Mouse (Mus musculus) cerebellum, adult 2 months (tissue): ENCODE results near the gene Wasf2. TPM values are rescaled to one million over a fixed set of nuclear protein-coding genes. Genes with fewer than 3 reads are reported as not detected.
"Not testable (repeated sequence)": the region's sequence is repeated elsewhere in the genome, so short reads cannot be mapped to it uniquely, and the experiment has no call there.

Experiments
- DNase-seq, 2 experiments: peaks; one replicate each; pipeline ENCODE4 v3.0.0; 2021
- H3K27ac ChIP-seq: fragments of 200-500 bp; 2 replicates; pipeline ENCODE4 v1.5.1; 2012; ENCODE audit warnings: low read length, control low read depth, inconsistent platforms; ENCODE audit not compliant: insufficient read depth
- H3K27me3 ChIP-seq: fragments of 200-500 bp; 2 replicates; pipeline ENCODE4 v1.6.1; 2012; ENCODE audit warnings: inconsistent platforms, mild to moderate bottlenecking, low read length, moderate library complexity; ENCODE audit not compliant: control insufficient read depth, insufficient read depth
- H3K4me1 ChIP-seq: fragments of 200-500 bp; 2 replicates; pipeline ENCODE4 v1.6.1; 2011; ENCODE audit warnings: low read length; ENCODE audit not compliant: control insufficient read depth, insufficient read depth
- H3K4me3 ChIP-seq: fragments of 200-500 bp; replicated peaks from 2 replicates; pipeline ENCODE3; 2011; ENCODE audit warnings: mild to moderate bottlenecking, low read depth, low read length, control low read depth; ENCODE audit not compliant: insufficient read depth
- CTCF ChIP-seq: fragments of 200-500 bp; IDR thresholded peaks from 2 replicates; pipeline ENCODE4 v1.5.1; 2011; ENCODE audit warnings: low read depth, mild to moderate bottlenecking, control low read depth, low read length, moderate library complexity, borderline replicate concordance; ENCODE audit not compliant: insufficient read depth
- POLR2A ChIP-seq: fragments of 200-500 bp; IDR thresholded peaks from 2 replicates; pipeline ENCODE4 v1.6.1; 2011; ENCODE audit warnings: low read length, control low read depth, borderline replicate concordance; ENCODE audit not compliant: insufficient read depth
- WGBS: fragments of 180-500 bp; shearing (Covaris S2); methylation state at CpG from one replicate; pipeline ENCODE4 v1.1.7; 2018; 5-methylcytosine and 5-hydroxymethylcytosine counted together
- polyA plus RNA-seq: library from polyadenylated mRNA; depleted of rRNA; stranded (reverse); fragments of >200 nt; gene quantifications from 2 replicates; pipeline ENCODE4 v1.2.3, GENCODE M21; 2012

Gene Wasf2
- polyA plus RNA-seq, 1 experiment, result 16.3 TPM

DNA sequence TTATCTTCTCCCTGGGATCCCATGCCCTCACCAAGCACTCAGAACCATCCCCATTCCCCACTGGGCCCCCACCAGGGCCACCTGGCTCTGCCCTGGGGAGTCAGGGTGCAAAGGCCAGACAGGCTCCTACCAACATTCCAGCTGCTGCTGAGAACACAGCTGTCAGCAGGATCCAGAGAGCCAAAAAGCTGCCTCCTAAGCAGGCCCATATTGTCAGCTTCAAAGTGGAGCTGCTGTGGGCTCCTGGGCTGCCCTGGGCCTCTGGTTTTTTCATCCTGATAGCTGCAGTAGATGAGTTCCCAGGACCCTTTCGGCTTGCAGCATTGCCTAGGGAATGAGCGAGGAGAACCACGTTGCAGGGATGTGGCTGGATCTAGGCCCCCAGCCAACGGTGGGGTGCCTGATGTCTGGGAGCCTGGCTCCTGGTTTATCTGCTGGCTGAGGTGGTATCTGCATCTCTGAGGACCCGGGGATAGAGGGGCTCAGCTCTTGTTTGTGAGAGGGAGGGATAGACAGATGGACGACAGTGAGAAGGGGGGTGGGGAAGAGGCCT, 36.7 kb upstream of the Wasf2 start:
- WGBS, result 21% methylated on average over 6 of the region's 6 CpGs
- Histone ChIP-seq H3K27me3 (no peaks in the 10 kb centered on the region), H3K4me1 (peaks cover 56% of the 10 kb centered on the region), H3K27ac (no peak overlapping the region), H3K4me3 (no peak overlapping the region)
- peak in 1 of 2 experiments; percentile 20 for DNase-seq
- TF ChIP-seq POLR2A, result no peak
- no peak for TF ChIP-seq CTCF

DNA sequence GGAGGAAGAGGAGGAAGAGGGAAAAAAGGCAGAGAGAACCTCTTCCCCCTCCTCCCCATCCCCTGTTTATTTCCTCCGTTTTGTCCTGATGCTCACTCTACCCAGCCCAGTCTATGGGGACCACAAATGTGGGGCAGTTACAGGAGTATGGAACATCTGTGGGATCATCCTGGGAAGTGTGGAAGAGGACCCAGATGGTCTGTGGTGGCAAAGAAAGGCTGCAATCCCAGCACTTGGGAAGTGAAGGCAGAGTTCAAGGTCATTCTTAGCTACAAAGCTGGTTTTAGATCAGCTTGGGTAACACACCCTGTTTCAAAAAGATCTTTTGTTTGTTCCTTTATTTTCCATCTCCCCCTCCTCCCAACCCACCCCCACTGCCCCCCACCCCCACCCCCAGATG, 36.0 kb upstream of the Wasf2 start:
- TF ChIP-seq CTCF, result no peak
- TF ChIP-seq POLR2A, result no peak
- H3K4me3 ChIP-seq, result no peak overlapping the region
- H3K27me3 ChIP-seq, result no peaks in the 10 kb centered on the region
- H3K4me1 ChIP-seq, result peaks cover 56% of the 10 kb centered on the region
- H3K27ac ChIP-seq, result 0 out of 2 replicates have a peak overlapping the region, but pooled peaks have one; percentile 28
- no peak for DNase-seq
- 62% methylated on average over 1 of the region's 1 CpGs for WGBS

DNA sequence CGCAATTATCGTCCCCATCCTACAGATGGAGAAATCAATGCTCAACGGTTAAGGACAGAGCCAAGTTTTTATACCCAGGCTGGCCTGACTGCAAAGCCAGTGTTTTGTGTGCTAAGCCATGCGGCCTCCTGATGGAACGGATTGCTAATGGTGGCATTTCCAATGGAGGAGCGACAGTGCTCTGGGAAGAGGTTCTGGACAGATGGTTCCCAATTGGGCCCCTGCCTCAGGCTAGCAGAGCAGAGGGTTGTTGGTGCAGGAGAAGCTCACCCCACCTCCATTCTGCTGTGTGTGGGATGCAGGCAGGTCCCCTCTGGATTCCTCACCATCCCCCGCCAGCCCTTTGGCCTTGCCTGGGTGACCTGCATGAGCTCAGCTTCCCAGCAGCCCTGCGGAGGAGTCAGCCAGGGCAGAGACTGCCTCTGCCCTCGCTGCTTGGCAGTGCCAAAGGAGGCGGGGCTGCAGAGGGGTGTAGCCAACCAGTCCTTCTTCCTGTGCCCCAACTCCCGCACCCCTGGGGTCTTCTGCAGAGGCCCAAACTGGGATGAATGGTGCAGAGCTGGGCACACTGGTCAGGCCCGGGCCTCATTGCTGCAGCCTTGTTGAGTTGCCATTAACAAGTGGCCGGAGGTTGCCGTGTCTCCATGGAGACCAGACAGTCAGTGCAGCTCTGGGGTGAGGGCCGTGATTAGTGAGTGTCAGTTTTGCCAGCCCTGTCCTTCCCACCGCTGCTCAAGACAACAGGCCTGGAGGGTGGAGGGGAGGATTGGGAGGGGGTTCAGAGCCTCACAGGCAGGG, 35.2 kb upstream of the Wasf2 start:
- Histone ChIP-seq H3K4me3 (peak overlapping the region; percentile 5), H3K27ac (peak overlapping the region; percentile 69), H3K27me3 (no peaks in the 10 kb centered on the region), H3K4me1 (peaks cover 53% of the 10 kb centered on the region)
- TF ChIP-seq CTCF (no peak), POLR2A (peak; percentile 32; the same call in 1 of the 2 replicates)
- 7% methylated on average over 16 of the region's 16 CpGs for WGBS
- DNase-seq, result peak; percentile 79 to 85

DNA sequence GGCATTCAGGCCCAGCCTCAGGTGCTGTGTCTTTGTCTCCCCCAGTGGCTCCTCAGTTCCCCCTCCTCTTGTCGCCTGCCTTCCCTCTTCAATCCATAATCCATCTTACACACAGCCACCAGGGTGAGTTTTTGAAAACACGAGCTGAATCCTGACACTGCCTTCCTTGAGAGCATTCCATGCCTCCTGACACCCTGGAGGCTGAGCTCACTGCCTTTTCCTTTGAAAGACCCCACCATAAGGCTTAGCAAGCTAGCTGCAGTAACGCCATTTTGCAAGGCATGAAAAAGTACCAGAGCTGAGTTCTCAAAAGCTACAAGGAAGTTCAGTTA, 34.6 kb upstream of the Wasf2 start:
- H3K4me3 ChIP-seq, result peak overlapping the region; percentile 33

DNA sequence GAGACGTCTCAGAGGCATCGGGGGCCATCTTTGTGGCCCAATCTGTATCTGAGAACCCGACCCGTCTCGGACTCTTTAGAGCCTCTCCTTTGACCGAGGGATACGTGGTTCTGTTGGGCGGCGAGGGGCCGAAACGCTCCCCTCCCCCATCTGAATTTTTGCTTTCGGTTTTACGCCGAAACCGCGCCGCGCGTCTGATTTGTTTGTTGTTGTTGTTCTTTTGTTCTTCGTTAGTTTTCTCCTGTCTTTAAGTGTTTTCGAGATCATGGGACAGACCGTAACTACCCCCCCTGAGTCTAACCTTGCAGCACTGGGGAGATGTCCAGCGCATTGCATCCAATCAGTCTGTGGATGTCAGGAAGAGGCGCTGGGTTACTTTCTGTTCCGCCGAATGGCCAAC, 33.6 kb upstream of the Wasf2 start:
- peak overlapping the region; percentile 62; the same call in 1 of the 2 replicates for H3K27ac ChIP-seq
- H3K4me1 ChIP-seq, result peaks cover 37% of the 10 kb centered on the region
- H3K27me3 ChIP-seq, result not testable (repeated sequence)
- DNase-seq, result peak in 1 of 2 experiments; percentile 38
- 0% methylated on average over 15 of the region's 26 CpGs for whole genome bisulfite sequencing
- peak overlapping the region; percentile 67 for H3K4me3 ChIP-seq

More for the DNA sequence above, 34.6 kb upstream of the Wasf2 start:
- H3K27me3 ChIP-seq, result not testable (repeated sequence)
- Histone ChIP-seq H3K27ac (peak overlapping the region; percentile 69), H3K4me1 (peaks cover 47% of the 10 kb centered on the region)
- WGBS, result 7% methylated on average over 3 of the region's 3 CpGs
- peak; percentile 57 for DNase-seq

DNA sequence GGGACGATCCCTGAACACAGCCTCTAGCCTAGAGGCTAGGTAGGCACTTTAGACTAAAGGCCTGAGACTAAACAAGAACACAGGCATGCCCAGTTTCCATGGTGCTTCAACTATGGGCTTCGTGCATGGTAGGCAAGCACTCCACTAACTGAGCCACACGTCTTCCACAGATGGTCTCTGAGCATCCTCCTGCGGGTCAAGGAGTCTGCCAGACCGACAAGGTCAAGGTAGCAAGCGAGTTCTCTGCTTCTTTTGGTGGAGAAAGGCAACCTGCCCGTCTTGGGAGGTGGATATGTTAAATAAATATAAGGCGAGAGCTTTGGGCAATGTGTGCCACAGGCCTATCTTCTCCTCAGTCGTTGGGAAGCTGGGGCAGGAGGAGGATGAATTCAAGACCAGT, 28.6 kb upstream of the Wasf2 start:
- peak overlapping the region; percentile 96 for H3K4me3 ChIP-seq
- DNase-seq, result peak in 1 of 2 experiments; percentile 41
- WGBS, result 12% methylated on average over 9 of the region's 9 CpGs
- peaks cover 13% of the 10 kb centered on the region; the same call in 1 of the 2 replicates for H3K4me1 ChIP-seq
- no peak for TF ChIP-seq CTCF
- peak; percentile 40; the same call in 1 of the 2 replicates for TF ChIP-seq POLR2A
- peak overlapping the region; percentile 93 for H3K27ac ChIP-seq
- no peaks in the 10 kb centered on the region for H3K27me3 ChIP-seq

DNA sequence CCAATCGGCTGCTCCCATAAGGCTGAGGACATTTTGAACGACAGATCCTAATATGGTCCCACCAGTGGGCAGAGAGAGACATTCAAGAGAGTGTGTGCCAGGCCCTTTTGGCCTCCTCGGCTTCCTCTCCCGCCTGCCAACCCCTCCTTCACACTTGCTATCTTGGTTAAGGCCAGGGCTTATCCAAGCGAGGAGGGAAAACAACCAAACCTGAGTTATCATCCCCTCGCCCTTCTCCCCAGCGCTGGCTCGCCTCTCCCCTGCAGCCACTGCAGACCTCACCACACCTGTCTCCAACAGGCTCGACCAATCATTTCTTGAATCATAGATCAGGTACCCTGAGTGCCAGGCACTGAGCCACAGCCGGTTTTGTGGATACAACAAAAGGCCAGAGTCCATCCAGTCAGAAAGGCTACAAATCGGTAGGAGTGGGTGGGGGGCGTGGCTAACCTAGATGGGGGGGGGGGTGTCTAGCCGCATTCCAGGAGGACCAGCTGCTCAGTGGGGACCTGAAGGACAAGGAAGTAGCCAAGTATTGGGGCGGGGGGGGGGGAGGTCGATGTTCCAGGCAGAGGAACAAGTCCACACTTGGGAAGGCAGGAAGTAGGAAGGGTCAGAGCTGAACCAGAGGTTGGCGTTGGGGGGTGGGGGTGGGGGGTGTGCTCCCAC, 26.6 kb upstream of the Wasf2 start:
- TF ChIP-seq POLR2A (0 out of 2 replicates have a peak, but pooled peaks have one; percentile 40), CTCF (no peak)
- 6% methylated on average over 16 of the region's 16 CpGs for WGBS
- Histone ChIP-seq H3K27me3 (no peaks in the 10 kb centered on the region), H3K27ac (peak overlapping the region; percentile 16; the same call in 1 of the 2 replicates), H3K4me3 (peak overlapping the region; percentile 54), H3K4me1 (peaks cover 27% of the 10 kb centered on the region)
- DNase-seq, result peak; percentile 59 to 71

DNA sequence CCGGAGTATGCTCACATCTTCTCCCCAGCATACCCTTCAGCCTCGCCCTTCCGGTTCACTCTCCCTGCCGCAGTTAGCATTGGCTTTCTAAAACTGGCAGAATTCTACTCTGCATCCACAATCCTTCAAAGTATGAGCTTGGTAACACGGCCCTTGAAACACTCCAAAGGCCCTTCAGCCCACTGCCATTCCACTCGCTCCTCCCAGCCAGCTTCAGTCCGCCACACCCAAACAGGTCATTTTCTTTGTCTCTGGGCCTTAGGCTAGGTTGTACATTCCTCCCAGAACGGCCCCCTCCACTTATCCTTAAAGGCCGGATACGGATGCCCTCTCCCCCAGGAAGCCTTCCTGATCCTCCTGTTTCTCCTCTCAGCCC, 26.1 kb upstream of the Wasf2 start:
- DNase-seq, result no peak
- Histone ChIP-seq H3K4me1 (peaks cover 27% of the 10 kb centered on the region), H3K27me3 (no peaks in the 10 kb centered on the region), H3K4me3 (peak overlapping the region; percentile 19), H3K27ac (0 out of 2 replicates have a peak overlapping the region, but pooled peaks have one; percentile 18)
- 39% methylated on average over 10 of the region's 10 CpGs for WGBS
- TF ChIP-seq POLR2A, result peak; percentile 8; the same call in 1 of the 2 replicates
- no peak for TF ChIP-seq CTCF
